Mouse (Mus musculus) heart, postnatal 0 days (tissue): Measurements from ENCODE around the gene Zscan4f. TPM values are rescaled to one million over a fixed set of nuclear protein-coding genes. Genes with fewer than 3 reads are reported as not detected.
"Not testable (repeated sequence)": the region's sequence is repeated elsewhere in the genome, so short reads cannot be mapped to it uniquely, and the experiment has no call there.

Experiments used
- ATAC-seq: fragments of 200-750 bp; cut with Nextera tagmentation; 2 replicates; pipeline ENCODE4 v1.8.0; 2017; ENCODE audit warnings: low read depth, moderate number of reproducible peaks, moderate library complexity; ENCODE audit not compliant: insufficient read depth
- DNase-seq: peaks from one replicate; pipeline ENCODE4 v3.0.0-alpha.2; 2016; ENCODE audit warnings: low spot score
- H3K27ac ChIP-seq: fragments of 300-500 bp; sonication (generic); 2 replicates; pipeline ENCODE4 v1.5.1; 2014; ENCODE audit warnings: low read depth, mild to moderate bottlenecking
- H3K27me3 ChIP-seq: fragments of 300-500 bp; sonication (generic); 2 replicates; pipeline ENCODE4 v1.6.1; 2014; ENCODE audit warnings: low read length, mixed read lengths; ENCODE audit not compliant: control insufficient read depth, insufficient read depth
- H3K36me3 ChIP-seq: fragments of 300-500 bp; sonication (generic); replicated peaks from 2 replicates; pipeline ENCODE4 v1.6.1; 2014; ENCODE audit warnings: low read length, mixed read lengths; ENCODE audit not compliant: control insufficient read depth, insufficient read depth
- H3K4me1 ChIP-seq: fragments of 300-500 bp; sonication (generic); 2 replicates; pipeline ENCODE4 v1.6.1; 2014; ENCODE audit warnings: antibody characterized with exemption; ENCODE audit not compliant: control insufficient read depth, insufficient read depth
- H3K4me2 ChIP-seq: fragments of 300-500 bp; sonication (generic); 2 replicates; pipeline ENCODE4 v1.6.1; 2014; ENCODE audit warnings: low read depth, mild to moderate bottlenecking, low read length, moderate library complexity
- H3K4me3 ChIP-seq: fragments of 300-500 bp; sonication (generic); 2 replicates; pipeline ENCODE4 v1.5.1; 2014; ENCODE audit warnings: low read depth, low read length
- H3K9ac ChIP-seq: fragments of 300-500 bp; sonication (generic); replicated peaks from 2 replicates; pipeline ENCODE4 v1.6.1; 2014; ENCODE audit warnings: low read depth, low read length, mixed read lengths
- H3K9me3 ChIP-seq: fragments of 300-500 bp; sonication (generic); replicated peaks from 2 replicates; pipeline ENCODE4 v1.6.1; 2016; ENCODE audit warnings: low read length; ENCODE audit not compliant: control insufficient read depth
- WGBS: fragments of 180-500 bp; shearing (Covaris S2); extraction: QIAGEN DNeasy Blood & Tissue Kit; methylation state at CpG from one replicate; pipeline ENCODE4 v1.1.7; 2014; 5-methylcytosine and 5-hydroxymethylcytosine counted together
- microRNA-seq: library from miRNA; unstranded; fragments of <30 nt; microRNA quantifications from one replicate; pipeline ENCODE4, GENCODE M21; 2016
- polyA plus RNA-seq: library from polyadenylated mRNA; unstranded; fragments of >200 nt; fragmentation: Nextera tagmentation; extraction: Ambion mirVana; gene quantifications from 2 replicates; pipeline ENCODE4 v1.2.1, GENCODE M21; 2015
- total RNA-seq: library from RNA; depleted of rRNA; stranded (reverse); fragments of >200 nt; gene quantifications from 2 replicates; pipeline ENCODE4 v1.2.3, GENCODE M21; 2014; ENCODE audit warnings: low replicate concordance; rRNA removed

The Zscan4f gene
- not detected in 2 replicates for total RNA-seq
- not detected in 2 replicates for polyA plus RNA-seq

- not testable (repeated sequence) for H3K4me2 ChIP-seq, H3K27ac ChIP-seq, H3K27me3 ChIP-seq, ATAC-seq, DNase-seq, H3K9me3 ChIP-seq, H3K4me3 ChIP-seq, H3K4me1 ChIP-seq, H3K36me3 ChIP-seq, H3K9ac ChIP-seq
- 78% methylated on average over 3 of the region's 3 CpGs for WGBS
Measured at GRCm38 (mm10) chr7:11397615-11398014, at the start of gene Zscan4f. TSS of gene Zscan4f (plus strand) at chr7:11397915.

- DNase-seq, H3K4me2 ChIP-seq, ATAC-seq, H3K9ac ChIP-seq, H3K4me3 ChIP-seq, H3K27me3 ChIP-seq, H3K9me3 ChIP-seq, H3K4me1 ChIP-seq, H3K36me3 ChIP-seq, H3K27ac ChIP-seq: not testable (repeated sequence)
Measured at GRCm38 (mm10) chr7:11384641-11385040, 13.1 kb upstream of the Zscan4f start.

Small RNA genes lying within 50 kb of the gene (microRNA-seq; reads per million reads assigned to microRNA genes)
- not detected for gene Gm23087

Other genes with a start within 250 kb of the Zscan4f start
- not detected in 2 replicates for gene Zscan4d, start 231.8 kb upstream of the Zscan4f start, total RNA-seq
- gene Zscan4d, start 231.8 kb upstream of the Zscan4f start, polyA plus RNA-seq, result not detected in 2 replicates
- gene Zscan4e, start 87.2 kb upstream of the Zscan4f start, total RNA-seq, result not detected in 2 replicates
- not detected in 2 replicates for gene Zscan4e, start 87.2 kb upstream of the Zscan4f start, polyA plus RNA-seq
- not detected in 2 replicates for gene Zscan4-ps2, start 116.4 kb downstream of the Zscan4f start, total RNA-seq
- not detected in 2 replicates for gene Zscan4-ps2, start 116.4 kb downstream of the Zscan4f start, polyA plus RNA-seq
- not detected in 2 replicates for gene Zscan4-ps3, start 211.4 kb downstream of the Zscan4f start, total RNA-seq
- not detected in 2 replicates for gene Zscan4-ps3, start 211.4 kb downstream of the Zscan4f start, polyA plus RNA-seq